Mouse (Mus musculus) layer of hippocampus, postnatal 14 days (tissue): ENCODE measurements at regions not wholly inside any gene's neighbourhood (a gene's known extent, or its start where the extent isn't known, plus 50 kb on each side); places are given as distances from the start of the nearest gene placed in this dataset.
A peak's percentile ranks its signal among the peaks of the same experiment; 100 is the strongest.

Experiments
- DNase-seq, 2 experiments: peaks; one replicate each; pipeline ENCODE4 v3.0.0; 2021 to 2022; ENCODE audit warnings: low spot score in 2 of 2, mixed read lengths in 1 of 2

GRCm38 (mm10) chr2:161470844-161471243 lies 362.0 kb upstream of the Chd6 start:
- DNase-seq, result peak in 1 of 2 experiments; percentile 13

GRCm38 (mm10) chr2:161470025-161470424 lies 361.1 kb upstream of the Chd6 start:
- DNase-seq, result peak in 1 of 2 experiments; percentile 69

DNA sequence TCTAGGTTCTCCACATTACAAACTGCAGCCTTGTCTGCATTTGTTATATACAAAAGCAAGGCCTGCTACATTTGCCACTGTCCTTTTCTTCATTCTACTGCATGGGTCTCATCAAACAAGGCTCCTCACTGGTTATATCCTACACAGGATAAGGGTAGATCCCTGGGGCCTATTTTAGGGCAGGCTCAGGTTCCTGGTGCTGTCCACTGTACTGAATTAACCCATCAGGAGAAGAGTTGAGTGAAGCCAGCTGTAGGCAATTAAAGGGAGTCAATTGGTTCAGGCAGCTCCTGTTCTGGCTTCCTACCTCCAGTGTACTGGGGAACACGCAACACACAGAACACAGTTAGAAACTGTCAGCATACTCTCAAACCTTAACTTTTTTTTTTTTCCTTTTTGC lies 358.2 kb upstream of the Chd6 start:
- no peak for DNase-seq

DNA sequence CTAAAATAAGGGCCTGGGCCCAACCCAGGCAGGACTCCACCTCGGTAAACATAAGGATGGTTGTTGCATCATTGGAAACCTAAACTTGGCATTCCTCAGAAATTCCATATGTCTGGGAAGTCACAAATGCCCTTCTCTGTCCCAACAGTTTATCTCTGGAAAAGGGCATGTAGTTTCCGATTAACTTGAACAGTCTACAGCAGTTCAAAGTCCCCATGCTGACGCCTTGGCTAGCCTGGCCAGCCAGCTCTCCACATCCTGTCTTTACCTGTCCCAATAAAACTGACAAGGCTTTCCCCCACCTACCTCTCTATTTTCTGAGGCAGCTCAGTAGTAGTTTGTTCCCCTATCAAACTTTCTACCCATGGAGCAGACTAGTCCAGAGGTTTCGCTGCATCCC lies 351.7 kb upstream of the Chd6 start:
- DNase-seq, result no peak

- DNase-seq, result no peak
These were observed 345.6 kb upstream of the Chd6 start for GRCm38 (mm10) chr2:161454466-161454865.

- DNase-seq, result no peak
These were observed 324.9 kb upstream of the Chd6 start for GRCm38 (mm10) chr2:161433816-161434215.

DNA sequence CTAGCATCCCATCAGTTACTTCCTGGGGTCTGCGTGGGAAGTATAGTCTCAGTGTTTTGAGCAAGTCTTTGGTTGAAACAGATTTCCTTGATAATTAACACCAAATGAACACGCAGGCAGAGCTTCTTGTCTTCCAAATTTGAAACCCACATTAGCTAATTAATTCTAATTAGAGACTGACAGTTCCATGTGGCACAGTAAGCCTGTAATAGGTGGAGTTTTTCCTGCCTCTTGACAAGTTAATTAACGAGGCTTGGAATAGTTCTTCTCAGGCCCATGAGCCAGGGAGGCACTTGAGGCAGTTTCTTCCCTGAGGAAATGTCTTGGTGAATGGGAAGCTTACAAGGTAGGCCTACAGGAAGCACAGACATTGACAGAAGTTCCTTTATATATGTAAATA lies 320.4 kb upstream of the Chd6 start:
- DNase-seq, result peak in 1 of 2 experiments; percentile 13

GRCm38 (mm10) chr2:161425587-161425986 lies 316.7 kb upstream of the Chd6 start:
- DNase-seq, result no peak

GRCm38 (mm10) chr2:161418062-161418461 lies 309.2 kb upstream of the Chd6 start:
- no peak for DNase-seq

GRCm38 (mm10) chr2:161416218-161416927 lies 307.5 kb upstream of the Chd6 start:
- DNase-seq, result no peak

- no peak for DNase-seq
These were observed 299.4 kb upstream of the Chd6 start for GRCm38 (mm10) chr2:161408306-161408705.

- DNase-seq, result no peak
These were observed 297.0 kb upstream of the Chd6 start for GRCm38 (mm10) chr2:161405847-161406384.

- no peak for DNase-seq
These were observed 289.2 kb upstream of the Chd6 start for GRCm38 (mm10) chr2:161398061-161398460.

- DNase-seq, result no peak
These were observed 282.2 kb upstream of the Chd6 start for GRCm38 (mm10) chr2:161390954-161391690.

DNA sequence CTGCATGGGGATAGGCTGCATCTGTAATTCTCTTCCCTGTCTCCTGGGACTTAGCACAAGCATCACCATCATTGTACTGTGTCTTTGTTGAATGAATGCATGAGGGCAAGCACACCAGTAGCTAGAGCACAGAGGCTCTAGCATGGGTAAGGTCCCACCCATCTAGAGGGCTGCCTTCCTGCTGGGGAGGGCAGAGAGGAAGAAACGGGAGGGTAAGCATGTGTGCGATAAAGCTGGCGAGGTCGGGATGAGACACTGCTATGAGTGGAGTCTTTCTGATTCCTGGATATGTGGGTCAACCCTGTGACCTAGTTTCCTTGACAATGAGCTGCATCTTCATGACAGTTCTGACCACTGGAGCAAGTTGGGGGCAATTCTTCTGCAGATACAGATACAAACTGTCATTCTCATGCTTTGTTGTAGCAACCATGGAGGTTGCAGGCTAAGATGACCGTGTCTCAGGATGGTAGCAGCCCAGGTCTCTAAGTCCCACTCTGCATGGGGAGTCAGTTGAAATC lies 280.5 kb upstream of the Chd6 start:
- no peak for DNase-seq

GRCm38 (mm10) chr2:161387054-161387453 lies 278.2 kb upstream of the Chd6 start:
- no peak for DNase-seq

GRCm38 (mm10) chr2:161382411-161382810 lies 273.5 kb upstream of the Chd6 start:
- DNase-seq, result no peak

GRCm38 (mm10) chr2:161378313-161378712 lies 269.4 kb upstream of the Chd6 start:
- DNase-seq, result no peak

- no peak for DNase-seq
These were observed 253.4 kb upstream of the Chd6 start for GRCm38 (mm10) chr2:161362325-161362724.

DNA sequence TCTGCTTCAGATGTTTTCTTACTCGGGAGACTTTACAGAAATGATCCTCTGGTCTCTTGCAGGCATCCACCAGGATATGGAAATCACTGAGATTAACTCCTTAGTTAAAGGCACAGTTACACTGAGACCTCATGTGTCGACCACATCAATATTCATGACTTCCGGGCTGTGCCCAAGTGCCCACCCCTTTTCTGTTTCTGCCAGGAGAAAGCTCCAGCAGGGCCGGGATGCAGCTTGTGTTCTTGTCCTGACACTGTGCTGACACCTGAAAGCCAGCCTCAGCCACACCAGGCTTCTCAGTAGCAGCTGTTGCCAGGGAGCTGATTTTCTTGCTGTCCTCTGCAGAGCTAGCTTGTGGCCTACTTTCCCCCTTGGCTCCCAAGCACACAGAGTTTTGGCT lies 240.2 kb upstream of the Chd6 start:
- DNase-seq, result no peak

DNA sequence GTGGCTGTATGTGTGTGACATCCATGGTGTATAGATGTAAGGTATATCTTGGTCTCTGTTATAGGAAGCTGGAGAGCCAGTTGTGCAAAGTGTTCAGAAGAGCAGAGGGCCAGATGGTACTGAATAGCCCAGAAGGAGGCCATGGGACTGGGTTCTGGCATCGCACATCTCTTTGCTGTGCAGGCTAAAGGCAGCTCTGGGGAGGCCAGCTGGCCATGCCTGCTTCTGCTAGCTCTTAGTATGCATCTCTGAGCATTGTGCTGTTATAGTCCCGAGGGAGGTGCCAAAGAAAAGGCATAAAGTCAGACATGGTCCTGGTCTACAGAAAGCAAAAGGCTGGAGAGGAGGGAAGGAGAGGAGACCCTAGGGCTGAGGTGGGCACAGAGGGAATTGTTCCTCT lies 235.1 kb upstream of the Chd6 start:
- no peak for DNase-seq

- DNase-seq, result no peak
These were observed 233.8 kb upstream of the Chd6 start for GRCm38 (mm10) chr2:161342648-161343047.
